Mouse (Mus musculus) spleen, embryonic (tissue): Measurements from ENCODE around the gene Hoxa5.

Source experiments
- CTCF ChIA-PET: fragments of 350-600 bp; sonication (Branson Sonifier 250); formaldehyde crosslinking; loops from one replicate; lab custom pipeline; 2022; lab: Charles Lee

Gene Hoxa5

GRCm38 (mm10) chr6:52204050-52204752 is at the start of gene Hoxa5:
TSS of gene Hoxa5 (minus strand) at chr6:52204587.
- CTCF ChIA-PET: no interaction called here

GRCm38 (mm10) chr6:52253511-52254500 is 49.4 kb upstream of the Hoxa5 start:
- CTCF ChIA-PET: interaction anchor here (0.6 kb wide), 1 partner anchor 327 kb away, joined by 13 read pairs; no protein-coding TSS in a partner anchor

GRCm38 (mm10) chr6:52252775-52253376 is 48.5 kb upstream of the Hoxa5 start:
- CTCF ChIA-PET: interaction anchor here (0.5 kb wide), 1 partner anchor 1079 kb away, joined by 3 read pairs; no protein-coding TSS in a partner anchor

GRCm38 (mm10) chr6:52252016-52252774 is 47.8 kb upstream of the Hoxa5 start:
- CTCF ChIA-PET: interaction anchor here (0.5 to 0.6 kb wide), 2 partner anchors 487 to 1079 kb away, joined by 3 read pairs; no protein-coding TSS in a partner anchor

- CTCF ChIA-PET: no interaction called here
Measured at GRCm38 (mm10) chr6:52251177-52251879, 46.9 kb upstream of the Hoxa5 start.

GRCm38 (mm10) chr6:52249826-52250225 is 45.4 kb upstream of the Hoxa5 start:
- CTCF ChIA-PET: interaction anchor here (0.6 kb wide), 1 partner anchor 23 kb away, joined by 3 read pairs; no protein-coding TSS in a partner anchor

GRCm38 (mm10) chr6:52249415-52249738 is 45.0 kb upstream of the Hoxa5 start:
- CTCF ChIA-PET: no interaction called here

GRCm38 (mm10) chr6:52248638-52249414 is 44.4 kb upstream of the Hoxa5 start:
- CTCF ChIA-PET: no interaction called here

GRCm38 (mm10) chr6:52247766-52248637 is 43.6 kb upstream of the Hoxa5 start:
- CTCF ChIA-PET: interaction anchor here (1.5 kb wide), 1 partner anchor 10 kb away, joined by 3 read pairs; no protein-coding TSS in a partner anchor

- CTCF ChIA-PET: interaction anchor here (1.5 kb wide), 1 partner anchor 11 kb away, joined by 3 read pairs; no protein-coding TSS in a partner anchor
Measured at GRCm38 (mm10) chr6:52246916-52247315, 42.5 kb upstream of the Hoxa5 start.

GRCm38 (mm10) chr6:52246403-52246803 is 42.0 kb upstream of the Hoxa5 start:
- CTCF ChIA-PET: interaction anchor here (0.6 kb wide), 1 partner anchor 16 kb away, joined by 6 read pairs; the partner anchor contains the start of gene Hoxa9

- CTCF ChIA-PET: interaction anchor here (0.5 to 0.6 kb wide), 3 partner anchors 11 to 655 kb away, joined by 3 read pairs; no protein-coding TSS in a partner anchor
Measured at GRCm38 (mm10) chr6:52245757-52246142, 41.4 kb upstream of the Hoxa5 start, which contains the start of gene Hoxa11. TSS of gene Hoxa11 (minus strand) at chr6:52245810.

- CTCF ChIA-PET: interaction anchor here (0.6 to 0.7 kb wide), 3 partner anchors 11 to 925 kb away, joined by 3 read pairs; no protein-coding TSS in a partner anchor
Measured at GRCm38 (mm10) chr6:52245040-52245756, 40.8 kb upstream of the Hoxa5 start.

- CTCF ChIA-PET: interaction anchor here (0.7 kb wide), 3 partner anchors 34 to 1309 kb away, joined by 3 to 11 read pairs (median 3); no protein-coding TSS in a partner anchor
Measured at GRCm38 (mm10) chr6:52244471-52245039, 40.2 kb upstream of the Hoxa5 start.

GRCm38 (mm10) chr6:52243681-52244121 is 39.3 kb upstream of the Hoxa5 start:
- CTCF ChIA-PET: no interaction called here

- CTCF ChIA-PET: no interaction called here
Measured at GRCm38 (mm10) chr6:52242801-52243332, 38.5 kb upstream of the Hoxa5 start.
